Mouse (Mus musculus) telencephalon, adult 2 months (tissue): ENCODE results near the gene Gm38393.

Source experiments
- DNase-seq: peaks from one replicate; pipeline ENCODE4 v3.0.0-alpha.2; 2011; ENCODE audit warnings: low read depth, low spot score

The Gm38393 gene

DNA sequence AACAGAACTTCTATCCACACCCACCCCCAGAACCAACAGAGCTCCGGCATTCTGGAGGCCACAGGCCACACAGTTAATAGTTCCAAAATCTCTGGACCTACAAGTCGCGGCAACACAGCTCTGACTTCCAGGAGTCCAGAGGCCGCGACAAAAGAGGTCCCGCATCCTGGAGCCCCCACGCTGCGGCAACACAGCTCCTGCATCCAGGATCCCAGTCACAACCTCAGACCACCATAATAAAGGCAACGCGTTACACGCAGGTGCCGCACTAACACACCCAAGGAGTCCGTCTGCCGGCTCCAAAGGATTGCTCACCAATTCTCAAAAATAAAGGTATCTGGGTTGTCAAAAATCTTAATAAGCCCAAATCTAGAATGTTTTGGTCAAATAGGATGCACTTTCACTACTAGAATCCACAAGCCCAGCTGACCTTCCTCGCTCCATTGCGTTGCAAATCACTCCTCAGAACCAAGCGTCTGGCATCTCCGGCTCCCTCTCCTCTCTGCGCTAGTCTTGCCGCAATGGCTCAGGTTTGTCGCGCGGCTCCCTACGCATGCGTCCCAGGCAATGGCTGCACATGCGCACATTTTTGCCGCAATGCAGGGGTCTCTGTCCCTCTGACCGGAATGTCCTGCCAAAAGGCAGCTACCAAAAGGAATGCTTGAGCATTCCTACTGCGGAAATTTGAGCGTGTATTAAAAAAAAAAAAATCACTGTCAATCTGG lies at the start of gene Gm38393, which contains the start of gene Snurf:
Gm38393 (minus strand) TSS at position 459 of the 725 bp plus-strand sequence.
Snurf (minus strand) TSS at position 444 of the 725 bp plus-strand sequence.
- DNase-seq = peak; percentile 44

DNA sequence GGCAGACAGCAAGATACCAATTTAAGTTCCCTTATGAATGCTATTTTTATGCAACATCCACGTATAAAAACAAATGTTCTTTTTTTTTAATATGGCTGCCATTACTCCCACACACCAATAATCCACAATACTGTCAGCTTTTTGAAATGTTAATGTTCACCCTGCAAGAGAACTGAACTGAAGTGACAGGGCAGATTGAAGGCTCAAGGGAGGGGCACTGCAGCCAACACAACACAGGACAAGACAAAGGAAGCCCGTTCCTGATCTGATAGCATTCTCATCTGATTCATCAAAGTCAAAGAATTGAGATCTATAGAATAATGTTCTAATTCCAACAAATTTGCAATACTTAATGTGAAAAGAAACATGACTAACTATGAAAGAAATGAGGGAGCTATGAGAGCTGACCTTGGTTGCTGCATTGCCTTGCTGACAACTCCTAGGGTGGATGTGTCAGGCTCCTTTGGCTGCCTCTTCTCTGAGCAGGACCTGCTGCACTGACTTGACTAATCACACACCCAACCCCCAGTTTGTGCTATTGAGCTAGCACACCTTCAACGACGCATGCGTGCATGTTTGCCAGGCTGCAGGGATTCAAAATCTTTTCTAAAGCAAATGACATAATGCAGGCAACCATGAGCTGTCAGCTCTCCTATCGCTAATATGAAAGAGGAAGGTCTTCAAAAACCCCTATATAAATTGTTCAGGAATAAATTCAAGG lies 42.8 kb upstream of the Gm38393 start:
- peak; percentile 32 for DNase-seq

DNA sequence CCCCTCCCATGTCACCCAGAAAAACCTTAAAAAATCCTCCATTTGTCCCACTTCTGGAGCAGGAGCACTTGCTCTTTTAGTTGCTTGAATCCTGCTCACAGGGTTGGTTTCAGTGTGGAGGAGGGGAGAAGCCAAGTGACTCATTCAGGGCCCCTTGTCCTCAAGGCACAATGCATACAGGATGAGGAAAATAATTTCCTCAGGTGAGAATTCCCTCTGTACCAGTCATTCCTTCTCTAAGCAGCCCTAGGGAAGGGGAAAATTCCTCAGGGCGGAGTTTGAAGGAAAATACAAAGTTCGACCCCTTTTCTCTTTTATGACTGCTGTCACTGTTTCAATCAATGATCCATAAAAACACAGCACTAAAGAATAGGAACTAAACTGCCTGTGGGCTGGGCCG lies 8.3 kb upstream of the Gm38393 start:
- DNase-seq = no peak

DNA sequence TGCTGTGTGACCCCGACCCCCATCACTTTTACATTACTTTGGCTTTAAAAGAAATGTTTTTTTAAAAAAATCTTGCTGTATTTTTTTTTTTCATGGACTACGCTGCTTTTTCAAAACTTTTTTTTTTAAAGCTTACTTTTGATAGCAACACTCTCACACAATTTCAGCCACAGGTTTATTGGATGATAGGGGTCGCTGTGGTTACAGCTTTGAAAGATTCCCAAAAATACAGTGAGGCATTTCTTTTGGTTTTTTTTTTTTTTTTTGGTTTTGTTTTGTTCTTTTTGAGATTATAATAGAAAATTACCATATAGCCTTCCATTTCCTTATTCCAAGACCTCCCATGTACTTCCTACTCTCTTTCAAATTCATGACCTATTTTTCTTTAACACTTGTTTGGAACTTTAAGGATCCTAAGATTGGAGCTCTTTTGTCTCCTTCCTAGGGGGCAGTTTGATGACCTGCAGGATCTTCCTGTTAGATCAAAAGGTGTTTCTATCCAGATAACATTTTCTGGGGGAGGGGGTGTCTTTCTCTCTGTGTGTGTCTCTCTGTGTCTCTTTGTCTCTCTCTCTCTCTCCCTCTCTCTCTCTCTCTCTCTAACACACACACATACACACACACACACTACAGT lies 3.0 kb upstream of the Gm38393 start:
- DNase-seq = no peak

DNA sequence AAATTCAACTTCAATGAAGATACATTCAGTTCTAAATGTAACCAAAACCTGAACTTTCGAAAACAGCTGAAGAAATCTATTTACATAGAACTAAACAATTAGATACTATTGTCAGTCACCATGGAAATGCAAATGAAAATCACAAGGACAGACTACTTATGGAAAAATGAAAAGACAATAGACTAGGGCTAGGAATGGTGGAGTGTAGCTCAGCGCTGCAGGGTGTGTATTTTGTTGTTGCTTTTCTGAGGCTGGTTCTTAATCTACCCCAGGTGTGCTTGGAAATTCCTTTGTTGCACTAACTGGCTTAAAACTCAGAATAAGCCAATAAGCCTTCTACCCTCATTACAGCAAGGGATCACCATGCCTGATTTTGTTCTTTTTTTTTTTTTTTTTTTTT lies 1.4 kb upstream of the Gm38393 start:
- DNase-seq = no peak

DNA sequence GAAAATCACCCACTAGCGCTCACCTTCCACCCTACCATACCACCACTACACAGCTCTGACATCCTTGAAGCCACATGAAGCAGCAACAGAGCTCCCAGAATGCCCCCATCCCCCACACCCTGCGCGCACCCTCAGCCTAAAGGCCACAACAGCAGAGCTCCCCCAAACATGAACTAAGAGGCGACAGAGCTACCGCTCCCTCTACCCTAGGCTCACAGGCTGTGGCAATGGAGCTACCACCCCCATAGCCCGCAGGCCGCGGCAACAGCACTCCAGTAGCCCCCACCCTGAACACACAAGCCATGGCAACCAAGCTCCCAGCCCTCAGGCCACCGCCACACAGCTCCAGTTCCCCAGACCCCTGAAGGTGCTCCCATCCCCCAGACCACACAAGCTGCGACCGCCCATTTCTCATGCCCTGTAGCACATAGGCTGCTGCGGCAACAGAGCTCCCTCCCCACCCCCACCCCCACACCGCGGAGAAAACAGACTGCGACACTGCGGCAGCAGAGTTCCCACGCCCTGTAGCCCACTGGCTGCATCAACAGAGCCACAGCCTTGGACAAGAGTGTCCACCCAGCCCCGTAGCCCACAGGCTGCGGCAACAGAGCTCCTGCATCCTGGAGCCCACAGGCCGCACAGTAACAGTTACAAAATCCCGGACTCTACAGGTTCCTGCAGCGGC lies 801 bp downstream of the Gm38393 start:
- DNase-seq = no peak

DNA sequence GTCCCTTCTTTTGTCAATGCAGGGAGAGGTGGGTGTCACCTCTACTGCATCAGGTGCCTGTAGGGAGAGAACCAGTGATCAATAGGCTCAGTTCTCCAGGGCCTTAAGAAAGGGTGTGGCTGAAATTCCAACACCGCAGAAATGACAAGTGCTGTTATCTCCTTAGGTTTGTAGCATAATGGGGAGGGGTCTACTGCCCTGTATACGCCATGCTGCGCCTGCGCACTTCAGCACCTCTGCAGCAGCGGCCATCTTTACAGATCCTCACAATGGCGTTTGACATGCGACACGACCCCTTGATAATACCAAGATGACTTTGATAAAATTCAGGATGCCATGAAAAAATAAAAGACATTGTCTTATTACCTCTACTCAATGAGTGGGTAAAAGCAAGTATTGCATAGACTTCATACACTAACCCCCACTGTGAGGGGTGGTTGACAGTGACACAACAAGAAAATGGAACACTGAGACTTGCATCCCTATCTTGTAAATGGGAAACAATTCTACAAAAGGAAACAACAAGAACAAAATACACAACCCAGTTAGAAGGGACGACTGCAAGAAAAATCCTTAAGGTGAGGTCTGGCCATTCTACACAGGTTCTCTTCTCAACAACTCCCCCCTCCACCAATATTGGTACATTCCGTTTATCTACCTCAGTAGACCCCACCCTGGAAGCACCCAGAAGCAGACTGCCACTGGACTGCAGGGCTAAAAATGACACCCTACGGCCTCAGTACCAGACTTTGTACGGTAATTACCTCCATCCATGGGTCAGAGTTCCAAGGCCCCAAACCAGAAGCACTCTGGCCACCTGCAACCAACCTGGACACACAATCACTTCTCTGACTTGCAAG lies 1.6 kb downstream of the Gm38393 start:
- peak; percentile 43 for DNase-seq

DNA sequence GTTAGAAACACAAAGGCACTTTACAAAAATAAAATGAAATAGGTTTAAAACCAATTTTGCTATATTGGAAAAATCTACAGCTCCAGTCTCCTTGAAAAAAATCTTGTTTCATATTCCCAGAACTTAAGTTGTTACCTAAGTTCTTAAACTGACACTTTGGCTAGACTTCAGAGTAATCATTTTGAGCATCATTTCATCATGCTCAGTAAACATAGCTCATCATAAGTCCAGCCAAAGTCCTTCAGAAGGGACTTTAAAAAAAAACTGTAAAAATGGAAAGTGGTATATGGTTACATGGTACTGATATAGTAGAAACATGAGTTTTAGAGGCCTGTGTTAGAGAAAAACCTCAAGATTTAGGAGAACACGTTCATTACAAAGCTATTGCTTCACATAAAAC lies 26.2 kb downstream of the Gm38393 start:
- DNase-seq = no peak
